Mouse (Mus musculus) forebrain, embryonic 11.5 days (tissue): ENCODE measurements at regions not wholly inside any gene's neighbourhood (a gene's known extent, or its start where the extent isn't known, plus 50 kb on each side); places are given as distances from the start of the nearest gene placed in this dataset.

ENCODE experiments used
- ATAC-seq: fragments of 200-750 bp; cut with Nextera tagmentation; replicated peaks from 2 replicates; pipeline ENCODE4 v1.8.0; 2017; ENCODE audit warnings: moderate TSS enrichment; ENCODE audit not compliant: low FRiP score
- DNase-seq: peaks from one replicate; pipeline ENCODE4 v3.0.0-alpha.2; 2017; ENCODE audit warnings: low spot score
- H3K27ac ChIP-seq: fragments of 300-500 bp; sonication (generic); 2 replicates; pipeline ENCODE4 v1.5.1; 2014; ENCODE audit warnings: low read depth, low read length
- H3K27me3 ChIP-seq: fragments of 300-500 bp; sonication (generic); 2 replicates; pipeline ENCODE4 v1.6.1; 2014; ENCODE audit warnings: mild to moderate bottlenecking, low read length, mixed read lengths; ENCODE audit not compliant: control insufficient read depth, insufficient read depth
- H3K36me3 ChIP-seq: fragments of 300-500 bp; sonication (generic); 2 replicates; pipeline ENCODE4 v1.6.1; 2014; ENCODE audit warnings: mild to moderate bottlenecking, low read length, moderate library complexity, mixed read lengths; ENCODE audit not compliant: control insufficient read depth, insufficient read depth
- H3K4me1 ChIP-seq: fragments of 300-500 bp; sonication (generic); replicated peaks from 2 replicates; pipeline ENCODE4 v1.6.1; 2014; ENCODE audit warnings: low read length, mixed read lengths; ENCODE audit not compliant: control insufficient read depth, insufficient read depth
- H3K4me2 ChIP-seq: fragments of 300-500 bp; sonication (generic); 2 replicates; pipeline ENCODE4 v1.6.1; 2014; ENCODE audit warnings: low read depth, mild to moderate bottlenecking, low read length, moderate library complexity, mixed read lengths; ENCODE audit not compliant: severe bottlenecking
- H3K4me3 ChIP-seq: fragments of 300-500 bp; sonication (generic); 2 replicates; pipeline ENCODE4 v1.5.1; 2014; ENCODE audit warnings: low read depth, low read length
- H3K9ac ChIP-seq: fragments of 300-500 bp; sonication (generic); 2 replicates; pipeline ENCODE4 v1.6.1; 2014; ENCODE audit warnings: low read length
- H3K9me3 ChIP-seq: fragments of 300-500 bp; sonication (generic); 2 replicates; pipeline ENCODE4 v1.6.1; 2016; ENCODE audit warnings: low read length, mixed read lengths; ENCODE audit not compliant: control insufficient read depth
- WGBS: fragments of 180-500 bp; shearing (Covaris S2); extraction: QIAGEN DNeasy Blood & Tissue Kit; methylation state at CpG from one replicate; pipeline ENCODE4 v1.1.7; 2014; 5-methylcytosine and 5-hydroxymethylcytosine counted together

GRCm38 (mm10) chr16:22723333-22723732 lies 66.3 kb upstream of the Dgkg start:
- DNase-seq (no peak), ATAC-seq (no peak)
- no peak overlapping the region for H3K27ac ChIP-seq
- no peak overlapping the region for H3K4me3 ChIP-seq
- H3K36me3 ChIP-seq = no peaks in the 10 kb centered on the region
- H3K4me1 ChIP-seq = no peaks in the 10 kb centered on the region
- 92% methylated on average over 4 of the region's 4 CpGs for WGBS
- H3K9me3 ChIP-seq = no peaks in the 10 kb centered on the region
- no peak overlapping the region for H3K4me2 ChIP-seq
- H3K9ac ChIP-seq = no peak overlapping the region
- H3K27me3 ChIP-seq = no peaks in the 10 kb centered on the region

- Histone ChIP-seq H3K36me3 (no peaks in the 10 kb centered on the region), H3K4me2 (no peak overlapping the region), H3K9ac (no peak overlapping the region), H3K27me3 (no peaks in the 10 kb centered on the region), H3K4me1 (no peaks in the 10 kb centered on the region), H3K4me3 (no peak overlapping the region), H3K9me3 (no peaks in the 10 kb centered on the region), H3K27ac (no peak overlapping the region)
- 85% methylated on average over 4 of the region's 4 CpGs for WGBS
- ATAC-seq (no peak), DNase-seq (no peak)
Measured at GRCm38 (mm10) chr16:22719791-22720190, 62.8 kb upstream of the Dgkg start.

GRCm38 (mm10) chr16:22719304-22719703 lies 62.3 kb upstream of the Dgkg start:
- Histone ChIP-seq H3K9ac (no peak overlapping the region), H3K4me1 (no peaks in the 10 kb centered on the region), H3K36me3 (no peaks in the 10 kb centered on the region), H3K27ac (no peak overlapping the region), H3K27me3 (no peaks in the 10 kb centered on the region), H3K4me2 (no peak overlapping the region), H3K4me3 (no peak overlapping the region), H3K9me3 (no peaks in the 10 kb centered on the region)
- WGBS = 54% methylated on average over 7 of the region's 7 CpGs
- DNase-seq (no peak), ATAC-seq (no peak)

- H3K4me1 ChIP-seq = no peaks in the 10 kb centered on the region
- no peak overlapping the region for H3K4me2 ChIP-seq
- H3K4me3 ChIP-seq = no peak overlapping the region
- H3K9me3 ChIP-seq = no peaks in the 10 kb centered on the region
- no peaks in the 10 kb centered on the region for H3K36me3 ChIP-seq
- DNase-seq = no peak
- ATAC-seq = no peak
- no peaks in the 10 kb centered on the region for H3K27me3 ChIP-seq
- WGBS = 65% methylated on average over 2 of the region's 2 CpGs
- no peak overlapping the region for H3K9ac ChIP-seq
- H3K27ac ChIP-seq = no peak overlapping the region
Measured at GRCm38 (mm10) chr16:22717462-22717861, 60.4 kb upstream of the Dgkg start.

GRCm38 (mm10) chr16:22716306-22716830 lies 59.3 kb upstream of the Dgkg start:
- Histone ChIP-seq H3K9me3 (no peaks in the 10 kb centered on the region), H3K4me2 (no peak overlapping the region), H3K4me3 (no peak overlapping the region), H3K36me3 (no peaks in the 10 kb centered on the region), H3K27me3 (no peaks in the 10 kb centered on the region), H3K4me1 (no peaks in the 10 kb centered on the region), H3K9ac (no peak overlapping the region), H3K27ac (no peak overlapping the region)
- 93% methylated on average over 8 of the region's 8 CpGs for WGBS
- DNase-seq = no peak
- ATAC-seq = no peak

GRCm38 (mm10) chr16:22714315-22714714 lies 57.3 kb upstream of the Dgkg start:
- DNase-seq = no peak
- Histone ChIP-seq H3K36me3 (no peaks in the 10 kb centered on the region), H3K27me3 (no peaks in the 10 kb centered on the region), H3K9me3 (no peaks in the 10 kb centered on the region), H3K4me2 (no peak overlapping the region), H3K9ac (no peak overlapping the region), H3K4me3 (no peak overlapping the region), H3K4me1 (no peaks in the 10 kb centered on the region), H3K27ac (no peak overlapping the region)
- ATAC-seq = no peak
- 91% methylated on average over 2 of the region's 2 CpGs for WGBS

- Histone ChIP-seq H3K27me3 (no peaks in the 10 kb centered on the region), H3K9ac (no peak overlapping the region), H3K4me1 (no peaks in the 10 kb centered on the region), H3K27ac (no peak overlapping the region), H3K36me3 (no peaks in the 10 kb centered on the region), H3K9me3 (no peaks in the 10 kb centered on the region), H3K4me2 (no peak overlapping the region), H3K4me3 (no peak overlapping the region)
- WGBS = 72% methylated on average over 9 of the region's 9 CpGs
- DNase-seq (no peak), ATAC-seq (no peak)
Measured at GRCm38 (mm10) chr16:22708768-22709167, 51.7 kb upstream of the Dgkg start.
